Mouse (Mus musculus): ENCODE data around the gene Cpsf3.

DNA sequence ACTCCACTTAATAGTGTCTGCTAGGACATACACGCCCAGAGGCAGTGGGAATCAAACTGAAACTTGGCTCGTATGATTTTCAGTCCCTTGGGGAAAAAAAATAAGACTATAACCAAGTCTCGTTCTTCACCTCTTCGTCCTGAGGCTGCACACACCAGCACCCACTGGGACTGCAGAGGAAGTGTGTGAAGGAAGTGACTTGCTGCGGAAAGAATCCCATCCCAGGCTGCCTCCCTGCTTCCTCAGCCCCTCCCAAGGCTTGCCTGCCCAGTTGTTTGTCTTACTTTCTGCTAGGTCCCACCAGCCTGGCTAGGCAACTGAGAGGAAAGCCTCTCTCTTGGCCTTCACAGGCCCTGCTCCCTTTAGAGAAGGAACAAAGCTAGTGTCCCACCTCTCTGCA lies 20.9 kb upstream of the Cpsf3 start:
- TF ChIP-seq GATA1 (IDR thresholded peaks at IDR 0.05; ENCODE audit: borderline replicate concordance, low read length) (no peak), FLI1 (IDR thresholded peaks at IDR 0.05; ENCODE audit: low read length) (no peak)

Measured in megakaryocyte, embryonic 14.5 days (primary cell).